Mouse (Mus musculus): ENCODE data around the gene Actl6a.
A peak's percentile ranks its signal among the peaks of the same experiment; 100 is the strongest.

Gene Actl6a

DNA sequence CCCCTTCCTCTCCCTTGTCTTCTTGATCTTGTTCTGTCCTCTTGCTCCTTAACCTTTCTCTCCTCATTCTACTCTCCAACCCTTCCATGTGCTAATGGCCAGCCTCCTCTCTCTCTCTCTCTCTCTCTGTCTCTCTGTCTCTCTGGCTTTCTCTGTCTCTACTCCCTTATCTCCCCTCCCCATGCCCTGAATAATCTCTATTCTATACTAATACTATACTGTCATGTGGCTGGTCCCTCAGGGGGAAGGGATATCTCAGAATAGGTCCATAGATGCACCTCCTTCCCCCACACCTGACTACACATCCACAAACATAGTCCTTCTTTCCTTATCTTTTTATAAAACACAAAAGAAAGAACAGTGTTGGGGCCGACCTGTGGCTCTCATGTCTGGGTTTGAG lies 19.6 kb upstream of the Actl6a start:
- TF ChIP-seq GATA4 (IDR thresholded peaks at IDR 0.05; ENCODE audit: insufficient replicate concordance, low read length) = no peak

DNA sequence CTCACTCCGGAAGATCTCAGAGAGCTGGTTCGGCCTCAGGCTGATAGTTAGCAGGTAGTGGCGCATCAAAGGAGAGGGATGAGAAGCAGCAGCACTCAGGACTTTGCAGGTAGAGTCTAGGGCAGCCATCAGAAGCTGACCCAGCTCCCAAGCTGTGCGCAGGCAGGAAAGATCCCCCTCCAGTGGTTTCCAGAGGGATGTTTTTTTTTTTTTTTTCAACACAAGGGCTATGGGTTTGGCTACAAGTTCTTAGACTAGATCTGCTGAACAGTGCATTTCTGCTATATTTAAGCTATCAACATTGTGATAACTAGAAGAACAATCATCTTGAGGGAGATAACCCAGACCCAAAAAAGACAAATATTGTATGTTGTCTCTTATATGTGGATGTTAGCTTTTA lies 18.9 kb upstream of the Actl6a start:
- TF ChIP-seq GATA4 (IDR thresholded peaks at IDR 0.05; ENCODE audit: insufficient replicate concordance, low read length) = no peak

DNA sequence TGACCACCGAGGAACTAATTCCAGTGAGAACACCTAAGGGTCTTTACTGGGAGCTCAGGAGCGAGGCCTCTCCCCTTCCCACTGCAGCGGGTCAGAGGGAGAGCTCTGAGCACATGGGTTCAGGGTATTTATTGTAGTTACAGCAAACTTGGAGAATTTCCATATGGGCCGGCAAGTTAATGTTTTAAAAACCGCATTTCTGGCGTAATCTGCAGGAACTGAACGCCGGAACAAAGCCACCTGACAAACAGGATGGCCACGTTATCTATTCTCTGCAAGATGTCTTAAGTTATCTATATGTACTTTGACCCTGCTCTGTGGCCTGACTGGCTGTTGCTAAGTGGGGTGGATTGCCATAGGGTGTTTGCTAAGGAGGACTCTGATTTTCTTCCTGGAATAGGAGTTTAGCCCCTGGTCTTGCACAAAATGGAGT lies 16.5 kb upstream of the Actl6a start:
- TF ChIP-seq GATA4 (IDR thresholded peaks at IDR 0.05; ENCODE audit: insufficient replicate concordance, low read length) = peak; percentile 20; the same call in 1 of the 2 replicates

DNA sequence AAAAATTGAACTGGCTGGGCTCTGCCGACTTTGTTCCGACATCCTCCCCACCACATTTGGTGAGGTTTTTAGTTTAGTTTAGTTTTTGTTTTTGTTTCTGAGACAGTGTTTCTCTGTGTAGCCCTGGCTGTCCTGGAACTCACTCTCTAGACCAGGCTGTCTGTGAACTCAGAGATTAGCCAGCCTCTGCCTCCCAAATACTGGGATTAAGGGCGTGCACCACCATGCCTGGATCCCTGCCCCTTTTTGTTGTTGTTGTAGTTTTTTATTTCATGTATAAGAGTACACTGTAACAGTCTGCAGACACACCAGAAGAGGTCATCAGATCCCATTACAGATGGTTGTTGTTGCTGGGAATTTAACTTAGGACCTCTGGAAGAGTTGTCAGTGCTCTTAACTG lies 16.1 kb upstream of the Actl6a start:
- TF ChIP-seq GATA4 (IDR thresholded peaks at IDR 0.05; ENCODE audit: insufficient replicate concordance, low read length) = no peak

DNA sequence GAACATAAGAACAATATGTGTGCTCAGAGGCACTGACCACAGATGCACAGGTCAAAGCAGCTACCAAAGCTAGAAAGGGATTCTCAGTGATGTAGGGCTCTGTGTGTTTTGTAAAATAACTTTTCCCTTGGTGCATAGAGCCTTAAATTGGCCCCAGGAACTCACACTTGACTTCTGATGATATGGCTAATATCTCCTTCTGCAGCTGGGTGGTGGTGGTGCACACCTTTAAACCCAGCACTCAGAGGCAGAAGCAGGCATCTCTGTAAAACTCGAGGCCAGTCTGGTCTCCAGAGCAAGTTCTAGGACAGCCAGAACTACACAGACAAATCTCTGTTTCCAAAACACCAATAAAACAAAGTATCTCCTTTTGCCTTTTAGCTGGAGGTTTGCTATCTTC lies 15.2 kb upstream of the Actl6a start:
- no peak for TF ChIP-seq GATA4 (IDR thresholded peaks at IDR 0.05; ENCODE audit: insufficient replicate concordance, low read length)

DNA sequence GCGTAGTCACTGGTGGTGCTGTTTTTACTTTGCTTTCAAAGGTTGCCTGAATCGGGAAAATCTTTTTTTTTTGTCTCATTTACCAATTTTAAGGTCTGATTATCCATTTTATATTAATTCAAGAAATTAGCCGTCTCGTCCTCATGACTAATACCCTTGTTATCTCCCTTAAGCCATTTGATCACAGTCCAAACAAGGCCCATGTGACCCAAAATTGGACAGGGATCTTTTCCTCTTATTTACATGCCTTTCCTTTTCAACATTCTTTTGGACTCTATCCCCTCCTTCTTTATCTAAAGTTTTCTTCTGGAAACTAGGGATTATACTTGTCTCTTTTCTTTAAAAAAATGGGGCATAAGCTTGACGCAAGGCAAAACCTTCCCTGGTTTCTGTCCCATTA lies 14.3 kb upstream of the Actl6a start:
- TF ChIP-seq GATA4 (IDR thresholded peaks at IDR 0.05; ENCODE audit: insufficient replicate concordance, low read length) = no peak

DNA sequence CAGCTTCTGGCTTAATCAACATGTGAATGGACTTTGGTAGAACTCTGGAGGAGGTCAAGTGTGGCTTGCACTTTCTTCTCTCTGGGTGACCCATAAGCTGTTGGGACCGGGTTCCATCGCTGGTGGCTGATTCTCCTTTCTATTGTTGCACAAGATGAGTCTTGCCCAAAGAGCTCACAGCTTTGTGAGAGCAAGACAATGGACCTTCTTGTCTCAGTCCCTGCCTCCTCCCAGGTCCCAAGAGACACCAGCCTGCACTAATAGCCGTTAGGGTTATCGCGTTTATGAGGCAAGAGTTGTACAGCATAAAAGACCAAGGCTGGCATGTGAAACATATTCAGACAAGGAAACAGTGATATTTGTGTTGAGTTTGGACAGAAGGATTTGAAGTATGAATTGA lies 11.9 kb upstream of the Actl6a start:
- no peak for TF ChIP-seq GATA4 (IDR thresholded peaks at IDR 0.05; ENCODE audit: insufficient replicate concordance, low read length)

DNA sequence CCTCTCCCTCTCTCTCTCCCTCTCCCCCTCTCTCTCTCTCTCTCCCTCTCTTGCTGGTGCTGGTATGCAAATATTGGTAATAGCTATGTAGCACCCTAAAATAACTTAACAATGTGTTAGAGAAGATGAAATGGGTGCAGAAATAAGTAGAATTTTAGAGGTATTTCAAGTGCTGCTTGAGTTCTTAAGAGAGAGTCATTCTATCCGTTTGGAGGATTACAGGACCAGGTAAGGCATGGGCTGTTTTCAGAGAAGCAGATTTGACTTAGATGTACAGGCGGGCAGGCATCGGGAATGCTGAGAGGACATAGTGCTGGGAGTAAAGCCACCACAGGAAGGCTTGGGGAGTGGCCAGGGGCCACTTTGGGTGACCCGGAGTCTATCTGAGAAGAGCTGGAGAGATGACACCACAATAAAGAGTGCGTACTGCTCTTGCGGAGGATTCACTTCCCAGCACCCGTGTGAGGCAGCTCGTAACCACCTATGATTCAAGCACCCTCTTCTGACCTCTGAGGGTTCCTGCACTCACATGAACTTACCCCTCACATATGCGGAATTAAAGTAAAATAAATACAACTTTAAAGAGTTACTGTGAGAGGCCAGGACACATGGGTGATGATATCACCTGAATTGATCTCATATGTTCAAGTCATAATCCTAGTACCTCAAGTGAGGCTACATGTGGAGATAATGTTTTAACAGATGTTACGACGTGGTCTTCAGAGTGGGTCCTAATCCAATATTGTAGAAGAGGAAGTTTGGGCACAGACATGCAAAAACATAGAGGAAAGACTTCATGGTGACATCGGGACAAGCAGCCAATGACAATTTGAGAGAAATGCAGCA lies 11.1 kb upstream of the Actl6a start:
- no peak for TF ChIP-seq GATA4 (IDR thresholded peaks at IDR 0.05; ENCODE audit: insufficient replicate concordance, low read length)

DNA sequence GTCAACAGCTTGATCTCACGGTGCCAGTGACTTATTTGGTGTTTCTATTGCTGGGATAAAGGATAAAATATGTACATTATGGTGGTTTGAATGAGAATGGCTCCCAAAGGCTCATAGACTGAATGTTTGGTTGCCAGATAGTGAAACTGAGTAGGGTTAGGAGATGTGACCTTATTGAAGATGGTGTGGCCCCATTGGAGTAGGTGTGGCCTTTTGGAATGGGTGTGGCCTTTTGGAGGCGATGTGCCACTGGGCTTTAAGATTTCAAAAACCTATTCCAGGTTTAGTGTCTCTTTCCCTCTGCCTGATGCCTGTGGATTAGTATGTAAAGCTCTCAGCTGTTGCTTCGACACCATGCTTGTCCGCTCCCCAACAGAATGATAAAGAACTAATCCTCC lies 10.5 kb upstream of the Actl6a start:
- TF ChIP-seq GATA4 (IDR thresholded peaks at IDR 0.05; ENCODE audit: insufficient replicate concordance, low read length) = no peak

DNA sequence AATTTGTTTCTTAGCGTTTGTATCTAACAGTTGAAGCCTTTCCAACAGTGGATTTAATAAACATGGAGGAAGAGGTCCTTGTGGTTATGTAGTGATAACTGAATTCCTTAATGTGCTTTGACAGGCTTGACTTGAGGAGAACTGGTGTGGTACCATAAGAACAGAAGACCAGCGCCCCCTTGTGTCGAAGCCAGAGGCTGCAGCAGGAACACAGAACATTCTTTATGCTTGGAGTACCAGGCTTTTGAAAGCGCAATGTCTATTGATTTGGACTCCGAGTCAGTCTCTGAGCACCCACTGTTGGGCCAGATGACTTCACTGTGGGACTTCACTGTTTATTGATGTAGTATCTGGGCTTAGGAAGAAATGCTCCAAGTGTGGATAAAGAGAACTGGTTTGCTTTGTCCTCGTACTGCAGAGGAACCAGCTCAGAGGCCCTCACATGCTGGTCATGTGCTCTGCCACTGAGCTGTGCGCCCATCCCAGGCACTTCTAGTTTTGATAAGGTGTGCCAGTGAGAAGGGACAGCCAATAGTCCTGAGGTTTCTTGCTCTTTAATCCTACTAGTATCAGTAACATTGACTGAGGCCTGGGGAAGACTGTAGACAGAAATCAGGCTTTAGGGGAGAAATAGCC lies 7.8 kb upstream of the Actl6a start:
- TF ChIP-seq GATA4 (IDR thresholded peaks at IDR 0.05; ENCODE audit: insufficient replicate concordance, low read length) = no peak

DNA sequence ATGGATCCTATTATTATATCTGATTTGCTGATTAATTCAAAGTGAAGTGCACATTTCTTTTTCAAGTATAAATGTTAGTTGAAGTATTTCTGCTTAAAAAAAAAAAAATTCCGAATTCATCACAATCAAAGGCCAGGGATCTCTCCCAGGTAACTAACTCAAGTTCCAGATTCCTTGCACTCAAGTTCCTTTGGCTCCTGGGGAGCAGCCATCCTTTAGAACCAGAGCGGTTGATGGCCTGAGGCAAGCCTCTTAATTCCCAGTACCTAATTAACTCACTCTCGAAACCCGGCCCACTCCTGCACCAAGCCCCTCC lies 1.9 kb downstream of the Actl6a start:
- no peak for TF ChIP-seq GATA4 (IDR thresholded peaks at IDR 0.05; ENCODE audit: insufficient replicate concordance, low read length)

DNA sequence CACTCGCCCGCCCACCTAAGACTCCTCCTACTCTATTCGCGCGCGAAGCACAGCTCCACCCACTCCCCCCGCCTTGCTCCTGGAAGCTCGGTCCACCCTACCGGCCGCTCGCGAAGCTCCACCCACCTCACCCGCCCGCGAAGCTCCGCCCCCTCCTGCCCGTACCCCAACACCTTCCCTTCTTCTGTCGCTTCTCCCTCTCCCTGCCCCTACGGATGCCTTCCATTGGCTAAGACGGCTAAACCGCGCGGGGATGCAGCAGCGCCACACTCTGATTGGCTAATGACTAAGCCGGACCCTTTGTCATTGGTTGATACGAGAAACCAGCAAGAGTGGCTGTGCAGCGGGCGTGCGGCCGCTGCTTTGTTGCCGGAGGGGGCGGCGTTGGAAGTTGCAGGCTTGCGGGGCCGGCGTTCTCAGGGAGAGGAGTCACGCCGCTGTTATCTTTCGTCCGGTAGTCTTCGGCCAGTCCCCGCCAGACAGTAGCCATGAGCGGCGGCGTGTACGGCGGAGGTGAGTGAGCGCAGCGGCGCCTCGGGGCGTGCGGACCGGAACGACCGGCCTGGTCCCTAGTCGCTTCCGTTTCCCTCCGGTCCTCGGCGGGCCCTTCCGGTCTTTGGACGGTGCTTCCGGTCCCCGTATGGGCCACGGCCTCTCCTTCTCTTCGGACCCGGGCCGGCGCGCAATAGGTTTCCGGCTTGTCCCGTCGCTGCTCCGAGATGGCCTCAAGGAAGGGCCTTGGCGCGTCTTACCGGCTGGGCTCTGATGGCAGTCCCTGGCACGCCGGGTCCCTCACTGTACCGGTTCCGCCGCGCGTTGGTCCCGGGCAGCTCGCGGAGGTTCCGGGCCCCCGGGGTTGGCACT lies 2.5 kb downstream of the Actl6a start:
- TF ChIP-seq GATA4 (IDR thresholded peaks at IDR 0.05; ENCODE audit: insufficient replicate concordance, low read length) = no peak

DNA sequence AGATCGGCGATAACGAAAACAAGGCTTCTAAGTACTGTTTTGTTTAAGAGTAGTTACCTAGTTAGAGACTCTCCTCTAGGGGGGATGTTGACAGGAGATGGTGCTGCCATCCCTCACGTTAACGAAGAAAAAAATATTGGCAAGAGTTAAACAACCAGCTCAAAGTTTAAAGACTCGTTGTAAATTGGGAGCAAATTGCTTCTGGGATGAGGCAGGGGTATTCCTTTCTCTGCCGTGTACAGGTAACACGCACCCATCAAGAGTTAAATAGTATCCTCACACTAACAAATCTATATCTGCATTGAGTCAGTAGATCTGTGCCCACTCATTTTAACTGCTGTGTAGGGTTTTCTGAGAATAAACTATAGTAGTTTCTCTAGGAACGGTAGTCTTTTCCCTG lies 3.3 kb downstream of the Actl6a start:
- TF ChIP-seq GATA4 (IDR thresholded peaks at IDR 0.05; ENCODE audit: insufficient replicate concordance, low read length) = no peak

DNA sequence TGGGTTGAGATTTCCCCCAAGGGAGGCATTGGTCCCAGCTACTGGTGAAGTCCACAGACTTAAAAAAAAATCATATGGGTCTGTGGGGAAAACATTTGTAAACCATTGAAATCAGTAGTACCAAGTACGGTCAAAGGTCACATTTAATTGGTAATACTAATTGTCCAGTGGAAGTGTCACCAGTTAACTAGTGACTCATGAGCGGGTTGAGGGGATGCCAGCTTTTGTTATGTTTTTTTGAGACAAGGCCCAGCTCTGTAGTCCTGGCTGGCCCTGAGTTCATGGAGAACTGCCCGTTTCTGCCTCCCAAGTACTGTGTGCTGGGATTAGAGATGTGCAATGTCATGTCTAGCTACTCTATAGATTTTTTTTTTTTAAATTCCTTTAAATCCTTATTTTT lies 7.6 kb downstream of the Actl6a start:
- no peak for TF ChIP-seq GATA4 (IDR thresholded peaks at IDR 0.05; ENCODE audit: insufficient replicate concordance, low read length)

DNA sequence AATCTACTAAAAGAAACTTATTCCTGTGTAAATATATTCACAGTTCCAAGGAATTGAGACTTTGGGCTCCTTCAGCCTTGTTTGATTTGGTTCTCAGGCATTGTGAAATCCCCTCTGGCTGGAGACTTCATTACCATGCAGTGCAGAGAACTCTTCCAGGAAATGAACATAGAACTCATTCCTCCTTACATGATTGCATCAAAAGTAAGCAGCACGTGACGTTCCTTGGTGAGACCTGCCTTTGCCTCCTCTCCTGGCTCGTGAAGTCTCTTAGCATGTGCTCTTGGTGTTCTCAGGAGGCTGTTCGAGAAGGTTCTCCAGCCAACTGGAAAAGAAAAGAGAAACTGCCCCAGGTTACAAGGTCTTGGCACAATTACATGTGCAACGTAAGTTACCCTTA lies 12.2 kb downstream of the Actl6a start:
- no peak for TF ChIP-seq GATA4 (IDR thresholded peaks at IDR 0.05; ENCODE audit: insufficient replicate concordance, low read length)

DNA sequence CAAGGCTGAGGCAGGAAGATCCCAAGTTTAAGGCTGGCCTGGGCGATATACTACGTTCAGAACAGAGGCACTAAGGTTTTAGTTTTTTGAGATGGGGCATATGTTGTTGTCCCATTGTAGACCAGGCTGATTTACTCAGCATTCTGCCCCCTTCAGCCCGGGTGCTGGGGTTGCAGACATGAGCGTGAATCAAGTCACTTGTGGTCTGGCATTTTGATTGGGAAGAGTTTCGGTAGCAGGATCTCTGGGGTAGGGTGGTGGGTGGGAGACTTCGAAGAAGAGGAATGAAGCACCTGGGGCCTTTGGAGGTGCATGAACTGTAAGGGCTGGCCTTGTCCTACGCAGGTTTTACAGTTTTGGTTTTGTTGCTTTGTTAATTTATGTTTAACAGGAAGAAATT lies 18.1 kb downstream of the Actl6a start:
- no peak for TF ChIP-seq GATA4 (IDR thresholded peaks at IDR 0.05; ENCODE audit: insufficient replicate concordance, low read length)
